Mouse (Mus musculus): ENCODE results near the gene Dlst.

- no peak for TF ChIP-seq CTCF (IDR thresholded peaks at IDR 0.05; ENCODE audit: insufficient read depth, low read length)
- no peak for TF ChIP-seq POLR2A (IDR thresholded peaks at IDR 0.05; ENCODE audit: borderline replicate concordance, extremely low read depth, low read depth, low read length)
Observed at GRCm38 (mm10) chr12:85129426-85129978, 18.9 kb downstream of the Dlst start.
